Mouse (Mus musculus) forebrain, embryonic 16.5 days (tissue): ENCODE results near the gene Slc17a7. TPM values are rescaled to one million over a fixed set of nuclear protein-coding genes. Genes with fewer than 3 reads are reported as not detected.

Source experiments
- ATAC-seq: fragments of 200-750 bp; cut with Nextera tagmentation; 2 replicates; pipeline ENCODE4 v1.8.0; 2017; ENCODE audit warnings: mild to moderate bottlenecking, moderate library complexity
- H3K27ac ChIP-seq: fragments of 300-500 bp; sonication (generic); 2 replicates; pipeline ENCODE4 v1.5.1; 2014; ENCODE audit warnings: low read length, control low read depth
- H3K27me3 ChIP-seq: fragments of 300-500 bp; sonication (generic); replicated peaks from 2 replicates; pipeline ENCODE4 v1.6.1; 2014; ENCODE audit warnings: low read length; ENCODE audit not compliant: control insufficient read depth, insufficient read depth
- H3K36me3 ChIP-seq: fragments of 300-500 bp; sonication (generic); 2 replicates; pipeline ENCODE4 v1.6.1; 2014; ENCODE audit not compliant: control insufficient read depth, insufficient read depth
- H3K4me1 ChIP-seq: fragments of 300-500 bp; sonication (generic); replicated peaks from 2 replicates; pipeline ENCODE4 v1.6.1; 2014; ENCODE audit warnings: low read length; ENCODE audit not compliant: control insufficient read depth, insufficient read depth
- H3K4me2 ChIP-seq: fragments of 300-500 bp; sonication (generic); 2 replicates; pipeline ENCODE4 v1.6.1; 2014; ENCODE audit warnings: mild to moderate bottlenecking, low read length, control low read depth
- H3K4me3 ChIP-seq: fragments of 300-500 bp; sonication (generic); replicated peaks from 2 replicates; pipeline ENCODE4 v1.5.1; 2014; ENCODE audit warnings: mild to moderate bottlenecking, low read length, control low read depth
- H3K9ac ChIP-seq: fragments of 300-500 bp; sonication (generic); replicated peaks from 2 replicates; pipeline ENCODE4 v1.6.1; 2014; ENCODE audit warnings: low read depth, low read length, control low read depth
- H3K9me3 ChIP-seq: fragments of 300-500 bp; sonication (generic); 2 replicates; pipeline ENCODE4 v1.6.1; 2016; ENCODE audit warnings: low read length; ENCODE audit not compliant: control insufficient read depth
- WGBS: fragments of 180-500 bp; shearing (Covaris S2); extraction: QIAGEN DNeasy Blood & Tissue Kit; methylation state at CpG from one replicate; pipeline ENCODE4 v1.1.7; 2014; 5-methylcytosine and 5-hydroxymethylcytosine counted together
- polyA plus RNA-seq: library from polyadenylated mRNA; unstranded; fragments of >200 nt; fragmentation: Nextera tagmentation; extraction: Ambion mirVana; gene quantifications from 2 replicates; pipeline ENCODE4 v1.2.1, GENCODE M21; 2015

Gene Slc17a7
- polyA plus RNA-seq, 1 experiment from 2014 or later = 20.1 TPM

DNA sequence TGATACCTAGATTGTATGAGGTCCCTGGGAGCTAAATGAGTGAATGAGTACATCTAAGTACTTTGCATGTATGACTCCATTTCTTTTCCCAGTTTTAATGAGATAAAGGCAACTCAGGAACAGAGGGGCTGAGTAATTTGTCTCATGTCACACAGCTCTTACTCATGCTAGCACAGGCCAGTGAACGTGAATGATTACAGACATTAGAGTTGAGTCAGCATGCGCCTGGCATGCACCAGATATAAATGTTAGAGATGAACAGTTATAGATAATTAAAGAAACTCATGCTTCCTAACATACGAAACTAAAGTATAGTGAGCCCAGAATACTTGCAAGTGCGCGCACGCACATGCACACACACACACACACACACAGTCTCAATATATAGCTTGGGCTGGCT, 26.4 kb downstream of the Slc17a7 start:
- no peaks in the 10 kb centered on the region for H3K9me3 ChIP-seq
- H3K4me3 ChIP-seq = no peak overlapping the region
- H3K4me1 ChIP-seq = no peaks in the 10 kb centered on the region
- no peak overlapping the region for H3K27ac ChIP-seq
- no peak overlapping the region for H3K9ac ChIP-seq
- no peak for ATAC-seq
- no peak overlapping the region for H3K4me2 ChIP-seq
- no peaks in the 10 kb centered on the region for H3K36me3 ChIP-seq
- WGBS = 89% methylated on average over 6 of the region's 6 CpGs
- H3K27me3 ChIP-seq = peaks cover 2% of the 10 kb centered on the region; the same call in 1 of the 2 replicates

DNA sequence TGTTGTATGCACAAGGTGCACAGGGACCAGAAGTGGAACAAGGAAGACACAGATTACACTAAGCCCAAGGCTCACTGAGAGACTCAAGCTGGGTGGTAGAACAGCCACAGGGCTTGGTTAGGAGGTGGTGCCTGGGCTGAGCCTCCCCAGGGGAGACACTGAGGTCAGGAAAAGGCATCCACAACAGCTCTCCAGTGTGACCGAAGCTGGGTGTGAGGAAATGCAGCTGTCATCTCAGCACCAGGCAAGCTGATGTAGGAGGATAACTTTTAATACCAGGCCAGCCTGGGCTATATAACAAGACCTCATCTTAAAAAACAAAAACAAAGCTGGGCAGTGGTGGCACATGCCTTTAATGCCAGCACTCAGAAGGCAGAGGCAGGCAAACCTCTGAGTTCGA, 27.4 kb downstream of the Slc17a7 start:
- no peak overlapping the region for H3K4me3 ChIP-seq
- peaks cover 2% of the 10 kb centered on the region; the same call in 1 of the 2 replicates for H3K27me3 ChIP-seq
- no peak overlapping the region for H3K27ac ChIP-seq
- no peak overlapping the region for H3K4me2 ChIP-seq
- no peak overlapping the region for H3K9ac ChIP-seq
- WGBS = 80% methylated on average over 2 of the region's 2 CpGs
- no peaks in the 10 kb centered on the region for H3K9me3 ChIP-seq
- no peaks in the 10 kb centered on the region for H3K36me3 ChIP-seq
- no peak for ATAC-seq
- H3K4me1 ChIP-seq = no peaks in the 10 kb centered on the region

- Histone ChIP-seq H3K36me3 (no peaks in the 10 kb centered on the region), H3K27ac (no peak overlapping the region), H3K9me3 (no peaks in the 10 kb centered on the region), H3K9ac (no peak overlapping the region), H3K4me2 (no peak overlapping the region), H3K4me1 (no peaks in the 10 kb centered on the region), H3K4me3 (no peak overlapping the region), H3K27me3 (0 out of 2 replicates have a peak, but pooled peaks cover 2% of the 10 kb centered on the region)
- 22% methylated on average over 8 of the region's 8 CpGs for WGBS
- ATAC-seq = no peak
Observed at GRCm38 (mm10) chr7:45191803-45192363, 28.1 kb downstream of the Slc17a7 start.

DNA sequence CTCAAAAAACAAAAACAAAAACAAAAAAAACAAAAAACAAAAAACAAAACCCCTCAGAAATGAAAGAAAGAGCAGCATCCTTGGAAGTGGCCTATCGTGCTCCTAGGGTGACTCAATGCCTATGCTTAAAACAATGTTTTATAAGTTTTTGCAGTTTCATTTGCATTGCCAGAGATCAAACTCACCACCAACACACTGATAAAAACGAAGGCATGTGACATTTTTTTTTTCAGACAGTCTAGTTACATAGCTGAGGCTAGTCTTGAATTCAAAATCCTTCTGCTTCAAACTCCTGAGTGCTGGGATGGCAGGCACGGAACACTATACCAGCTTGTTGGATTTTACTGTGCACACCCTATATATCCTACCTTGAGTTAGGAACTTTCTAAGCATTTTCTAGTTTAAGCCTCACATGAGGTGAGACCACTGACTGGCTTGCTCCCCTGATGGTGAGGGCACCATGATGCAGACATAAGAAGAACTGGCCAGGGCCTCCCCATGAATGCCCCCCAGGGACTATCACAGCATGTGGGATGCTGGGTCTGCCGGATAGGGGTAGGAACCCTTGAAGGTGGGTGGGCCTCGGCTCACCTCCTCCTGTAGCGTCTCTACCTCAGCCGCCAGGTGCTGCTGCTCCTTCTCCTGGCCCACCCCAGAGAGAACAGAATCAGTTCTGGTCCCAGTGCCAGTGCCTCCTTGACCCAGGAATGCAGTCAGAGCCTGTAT, 29.0 kb downstream of the Slc17a7 start:
- Histone ChIP-seq H3K9ac (no peak overlapping the region), H3K27me3 (0 out of 2 replicates have a peak, but pooled peaks cover 2% of the 10 kb centered on the region), H3K4me1 (no peaks in the 10 kb centered on the region), H3K4me2 (no peak overlapping the region), H3K4me3 (no peak overlapping the region), H3K27ac (no peak overlapping the region), H3K36me3 (no peaks in the 10 kb centered on the region), H3K9me3 (no peaks in the 10 kb centered on the region)
- WGBS = 82% methylated on average over 7 of the region's 7 CpGs
- ATAC-seq = no peak

- Histone ChIP-seq H3K9me3 (no peaks in the 10 kb centered on the region), H3K4me1 (peaks cover 4% of the 10 kb centered on the region), H3K4me2 (no peak overlapping the region), H3K9ac (no peak overlapping the region), H3K4me3 (no peak overlapping the region), H3K36me3 (no peaks in the 10 kb centered on the region), H3K27me3 (0 out of 2 replicates have a peak, but pooled peaks cover 2% of the 10 kb centered on the region), H3K27ac (no peak overlapping the region)
- WGBS = 50% methylated on average over 5 of the region's 5 CpGs
- no peak for ATAC-seq
Observed at GRCm38 (mm10) chr7:45193406-45193805, 29.7 kb downstream of the Slc17a7 start.

DNA sequence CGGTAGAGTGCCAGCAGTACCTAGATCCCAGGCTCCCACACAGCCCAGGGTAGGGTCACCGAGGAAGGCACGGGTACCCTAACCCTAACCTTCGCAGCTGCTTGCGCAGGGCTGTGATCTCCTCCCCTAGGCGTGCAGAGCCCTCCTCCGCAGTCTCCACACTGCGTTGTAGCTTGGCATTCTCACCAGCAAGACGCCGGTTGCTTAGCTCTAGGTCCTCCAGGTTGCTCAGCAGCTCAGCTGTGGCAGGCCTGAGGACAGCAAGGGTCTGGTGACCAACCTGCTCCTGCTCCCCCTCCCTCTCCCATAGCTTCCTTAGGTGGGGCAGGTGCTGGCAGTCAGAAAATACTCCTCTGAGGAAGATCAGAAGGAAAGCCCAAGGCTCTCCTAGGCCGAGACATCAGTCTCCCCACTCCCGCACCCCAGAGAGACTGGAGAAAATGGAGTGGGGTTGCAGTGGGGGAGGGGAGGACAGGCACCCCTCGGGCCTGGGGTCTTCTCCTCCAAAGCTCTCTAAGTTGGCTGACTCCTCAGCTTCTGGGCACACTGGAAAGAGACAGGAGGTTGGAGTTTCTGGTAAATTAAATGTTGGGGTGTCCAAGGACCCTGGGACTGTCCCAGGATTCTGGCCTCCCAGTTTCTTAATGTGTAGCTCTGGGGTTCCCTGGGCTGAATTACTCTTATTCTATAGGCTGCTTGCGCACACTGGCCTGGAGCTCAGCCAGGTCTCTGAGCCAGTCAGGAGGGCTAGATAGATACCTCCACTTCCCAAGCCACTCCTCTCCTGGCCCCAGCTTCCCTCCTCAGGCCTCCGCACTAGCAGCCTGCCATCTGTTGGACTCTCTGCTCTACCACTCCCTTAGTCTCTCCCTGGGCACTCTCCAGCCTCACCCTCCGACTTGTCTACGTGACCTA, 30.4 kb downstream of the Slc17a7 start:
- Histone ChIP-seq H3K27me3 (0 out of 2 replicates have a peak, but pooled peaks cover 2% of the 10 kb centered on the region), H3K9me3 (no peaks in the 10 kb centered on the region), H3K36me3 (no peaks in the 10 kb centered on the region), H3K4me2 (no peak overlapping the region), H3K4me1 (peaks cover 5% of the 10 kb centered on the region), H3K9ac (no peak overlapping the region), H3K4me3 (no peak overlapping the region), H3K27ac (no peak overlapping the region)
- ATAC-seq = no peak
- WGBS = 72% methylated on average over 17 of the region's 17 CpGs

- Histone ChIP-seq H3K4me3 (no peak overlapping the region), H3K9ac (no peak overlapping the region), H3K36me3 (no peaks in the 10 kb centered on the region), H3K9me3 (no peaks in the 10 kb centered on the region), H3K27me3 (no peaks in the 10 kb centered on the region), H3K27ac (no peak overlapping the region), H3K4me2 (no peak overlapping the region), H3K4me1 (peaks cover 5% of the 10 kb centered on the region)
- no peak for ATAC-seq
- WGBS = 58% methylated on average over 13 of the region's 13 CpGs
Observed at GRCm38 (mm10) chr7:45195341-45196175, 31.8 kb downstream of the Slc17a7 start.

- Histone ChIP-seq H3K27me3 (no peaks in the 10 kb centered on the region), H3K4me2 (no peak overlapping the region), H3K4me3 (no peak overlapping the region), H3K36me3 (no peaks in the 10 kb centered on the region), H3K9me3 (no peaks in the 10 kb centered on the region), H3K4me1 (peaks cover 5% of the 10 kb centered on the region), H3K27ac (no peak overlapping the region), H3K9ac (no peak overlapping the region)
- ATAC-seq = no peak
- whole genome bisulfite sequencing = 86% methylated on average over 4 of the region's 4 CpGs
Observed at GRCm38 (mm10) chr7:45196176-45196535, 32.4 kb downstream of the Slc17a7 start.
